Mouse (Mus musculus) liver, embryonic 12.5 days (tissue): Measurements from ENCODE around the gene Klhl29. TPM values are rescaled to one million over a fixed set of nuclear protein-coding genes. Genes with fewer than 3 reads are reported as not detected.

ENCODE experiments used
- ATAC-seq: fragments of 200-750 bp; cut with Nextera tagmentation; 2 replicates; pipeline ENCODE4 v1.8.0; 2017; ENCODE audit warnings: moderate number of reproducible peaks, mild to moderate bottlenecking, moderate library complexity
- H3K27ac ChIP-seq: fragments of 300-500 bp; sonication (generic); 2 replicates; pipeline ENCODE4 v1.5.1; 2016; ENCODE audit warnings: mild to moderate bottlenecking
- H3K27me3 ChIP-seq: fragments of 300-500 bp; sonication (generic); replicated peaks from 2 replicates; pipeline ENCODE4 v1.6.1; 2016; ENCODE audit warnings: mild to moderate bottlenecking, moderate library complexity
- H3K36me3 ChIP-seq: fragments of 300-500 bp; sonication (generic); 2 replicates; pipeline ENCODE4 v1.6.1; 2016; ENCODE audit warnings: mild to moderate bottlenecking, moderate library complexity
- H3K4me1 ChIP-seq: fragments of 300-500 bp; sonication (generic); 2 replicates; pipeline ENCODE4 v1.6.1; 2016
- H3K4me2 ChIP-seq: fragments of 300-500 bp; sonication (generic); 2 replicates; pipeline ENCODE4 v1.6.1; 2016; ENCODE audit warnings: mild to moderate bottlenecking, moderate library complexity
- H3K4me3 ChIP-seq: fragments of 300-500 bp; sonication (generic); 2 replicates; pipeline ENCODE4 v1.5.1; 2016; ENCODE audit warnings: mild to moderate bottlenecking, moderate library complexity
- H3K9ac ChIP-seq: fragments of 300-500 bp; sonication (generic); 2 replicates; pipeline ENCODE4 v1.6.1; 2016; ENCODE audit warnings: mild to moderate bottlenecking, moderate library complexity
- H3K9me3 ChIP-seq: fragments of 300-500 bp; sonication (generic); replicated peaks from 2 replicates; pipeline ENCODE4 v1.6.1; 2016; ENCODE audit warnings: mild to moderate bottlenecking, moderate library complexity
- WGBS: fragments of 180-500 bp; shearing (Covaris S2); methylation state at CpG from one replicate; pipeline ENCODE4 v1.1.7; 2016; ENCODE audit not compliant: insufficient replicate concordance; 5-methylcytosine and 5-hydroxymethylcytosine counted together
- polyA plus RNA-seq: library from polyadenylated mRNA; unstranded; fragments of >200 nt; fragmentation: Nextera tagmentation; extraction: Ambion mirVana; gene quantifications from 2 replicates; pipeline ENCODE4 v1.2.1, GENCODE M21; 2016

Klhl29 gene
- polyA plus RNA-seq, 1 experiment from 2014 or later: 0.31 TPM

GRCm38 (mm10) chr12:5222439-5223202 lies 152.9 kb downstream of the Klhl29 start:
- Histone ChIP-seq H3K27me3 (no peaks in the 10 kb centered on the region), H3K9ac (no peak overlapping the region), H3K4me3 (no peak overlapping the region), H3K27ac (no peak overlapping the region), H3K36me3 (no peaks in the 10 kb centered on the region), H3K4me2 (no peak overlapping the region), H3K9me3 (no peaks in the 10 kb centered on the region), H3K4me1 (no peaks in the 10 kb centered on the region)
- WGBS: 67% methylated on average over 8 of the region's 8 CpGs
- no peak for ATAC-seq

- H3K4me1 ChIP-seq: no peaks in the 10 kb centered on the region
- H3K4me2 ChIP-seq: no peak overlapping the region
- no peaks in the 10 kb centered on the region for H3K9me3 ChIP-seq
- H3K27ac ChIP-seq: no peak overlapping the region
- no peaks in the 10 kb centered on the region for H3K36me3 ChIP-seq
- ATAC-seq: no peak
- no peaks in the 10 kb centered on the region for H3K27me3 ChIP-seq
- WGBS: 73% methylated on average over 14 of the region's 14 CpGs
- H3K4me3 ChIP-seq: no peak overlapping the region
- H3K9ac ChIP-seq: no peak overlapping the region
Observed at GRCm38 (mm10) chr12:5219913-5220575, 155.4 kb downstream of the Klhl29 start.

- no peak for ATAC-seq
Observed at GRCm38 (mm10) chr12:5215836-5216747, 159.4 kb downstream of the Klhl29 start.

GRCm38 (mm10) chr12:5214266-5214665 lies 161.2 kb downstream of the Klhl29 start:
- Histone ChIP-seq H3K27ac (no peak overlapping the region), H3K9me3 (no peaks in the 10 kb centered on the region), H3K36me3 (no peaks in the 10 kb centered on the region), H3K9ac (no peak overlapping the region), H3K4me2 (no peak overlapping the region), H3K27me3 (no peaks in the 10 kb centered on the region; the same call in 1 of the 2 replicates), H3K4me1 (no peaks in the 10 kb centered on the region), H3K4me3 (no peak overlapping the region)
- 59% methylated on average over 9 of the region's 9 CpGs for WGBS
- no peak for ATAC-seq

More at GRCm38 (mm10) chr12:5215836-5216747, 159.4 kb downstream of the Klhl29 start:
- H3K27me3 ChIP-seq: no peaks in the 10 kb centered on the region
- H3K4me3 ChIP-seq: no peak overlapping the region
- no peaks in the 10 kb centered on the region for H3K4me1 ChIP-seq
- no peak overlapping the region for H3K9ac ChIP-seq
- no peaks in the 10 kb centered on the region for H3K9me3 ChIP-seq
- H3K36me3 ChIP-seq: no peaks in the 10 kb centered on the region
- no peak overlapping the region for H3K4me2 ChIP-seq
- WGBS: 61% methylated on average over 15 of the region's 15 CpGs
- H3K27ac ChIP-seq: no peak overlapping the region

GRCm38 (mm10) chr12:5213339-5214104 lies 162.0 kb downstream of the Klhl29 start:
- no peak overlapping the region for H3K4me2 ChIP-seq
- peaks cover 3% of the 10 kb centered on the region; the same call in 1 of the 2 replicates for H3K27me3 ChIP-seq
- H3K36me3 ChIP-seq: no peaks in the 10 kb centered on the region
- H3K4me1 ChIP-seq: no peaks in the 10 kb centered on the region
- no peak overlapping the region for H3K9ac ChIP-seq
- H3K9me3 ChIP-seq: no peaks in the 10 kb centered on the region
- no peak for ATAC-seq
- no peak overlapping the region for H3K27ac ChIP-seq
- no peak overlapping the region for H3K4me3 ChIP-seq
- 31% methylated on average over 13 of the region's 13 CpGs for WGBS

- no peak overlapping the region for H3K4me3 ChIP-seq
- H3K9me3 ChIP-seq: no peaks in the 10 kb centered on the region
- H3K27ac ChIP-seq: no peak overlapping the region
- 75% methylated on average over 9 of the region's 9 CpGs for WGBS
- no peak overlapping the region for H3K4me2 ChIP-seq
- no peaks in the 10 kb centered on the region for H3K36me3 ChIP-seq
- no peak for ATAC-seq
- no peak overlapping the region for H3K9ac ChIP-seq
- peaks cover 4% of the 10 kb centered on the region; the same call in 1 of the 2 replicates for H3K27me3 ChIP-seq
- H3K4me1 ChIP-seq: no peaks in the 10 kb centered on the region
Observed at GRCm38 (mm10) chr12:5211884-5212283, 163.6 kb downstream of the Klhl29 start.

- Histone ChIP-seq H3K27ac (no peak overlapping the region), H3K36me3 (no peaks in the 10 kb centered on the region), H3K4me3 (no peak overlapping the region), H3K9ac (no peak overlapping the region), H3K9me3 (no peaks in the 10 kb centered on the region), H3K4me2 (no peak overlapping the region), H3K4me1 (no peaks in the 10 kb centered on the region), H3K27me3 (peaks cover 4% of the 10 kb centered on the region; the same call in 1 of the 2 replicates)
- 73% methylated on average over 9 of the region's 9 CpGs for WGBS
- ATAC-seq: no peak
Observed at GRCm38 (mm10) chr12:5210786-5211185, 164.7 kb downstream of the Klhl29 start.

- no peaks in the 10 kb centered on the region for H3K9me3 ChIP-seq
- H3K27ac ChIP-seq: no peak overlapping the region
- H3K9ac ChIP-seq: no peak overlapping the region
- H3K4me1 ChIP-seq: no peaks in the 10 kb centered on the region
- peaks cover 4% of the 10 kb centered on the region; the same call in 1 of the 2 replicates for H3K27me3 ChIP-seq
- H3K4me2 ChIP-seq: no peak overlapping the region
- no peak overlapping the region for H3K4me3 ChIP-seq
- no peaks in the 10 kb centered on the region for H3K36me3 ChIP-seq
- ATAC-seq: no peak
- 48% methylated on average over 17 of the region's 17 CpGs for WGBS
Observed at GRCm38 (mm10) chr12:5207941-5208905, 167.3 kb downstream of the Klhl29 start.

- Histone ChIP-seq H3K4me2 (no peak overlapping the region), H3K27ac (no peak overlapping the region), H3K9ac (no peak overlapping the region), H3K9me3 (no peaks in the 10 kb centered on the region), H3K4me1 (no peaks in the 10 kb centered on the region), H3K4me3 (no peak overlapping the region), H3K36me3 (no peaks in the 10 kb centered on the region), H3K27me3 (peaks cover 4% of the 10 kb centered on the region; the same call in 1 of the 2 replicates)
- no peak for ATAC-seq
- WGBS: 55% methylated on average over 4 of the region's 4 CpGs
Observed at GRCm38 (mm10) chr12:5207172-5207571, 168.3 kb downstream of the Klhl29 start.

- H3K27me3 ChIP-seq: peaks cover 4% of the 10 kb centered on the region; the same call in 1 of the 2 replicates
- H3K4me2 ChIP-seq: no peak overlapping the region
- no peaks in the 10 kb centered on the region for H3K36me3 ChIP-seq
- no peak overlapping the region for H3K4me3 ChIP-seq
- no peak overlapping the region for H3K9ac ChIP-seq
- no peak for ATAC-seq
- H3K27ac ChIP-seq: no peak overlapping the region
- WGBS: 59% methylated on average over 11 of the region's 11 CpGs
- no peaks in the 10 kb centered on the region for H3K4me1 ChIP-seq
- H3K9me3 ChIP-seq: no peaks in the 10 kb centered on the region
Observed at GRCm38 (mm10) chr12:5204071-5204840, 171.2 kb downstream of the Klhl29 start.
